Mouse (Mus musculus) right cerebral cortex, postnatal 36 days (tissue): ENCODE measurements around the gene Urod.

ENCODE experiments used
- DNase-seq, 2 experiments: peaks; one replicate each; pipeline ENCODE4 v3.0.0; 2022; ENCODE audit warnings: low spot score in 2 of 2, mixed read lengths in 1 of 2

Urod gene

GRCm38 (mm10) chr4:116993672-116994621 is at the start of gene Urod:
TSS of gene Urod (minus strand) at chr4:116994413.
- DNase-seq, result peak; percentile 92 to 93

- no peak for DNase-seq
Observed at GRCm38 (mm10) chr4:117041283-117041721, 47.1 kb upstream of the Urod start.

- DNase-seq, result no peak
Observed at GRCm38 (mm10) chr4:117040791-117041190, 46.6 kb upstream of the Urod start.

- peak in 1 of 2 experiments; percentile 30 for DNase-seq
Observed at GRCm38 (mm10) chr4:117039925-117040687, 45.9 kb upstream of the Urod start.

GRCm38 (mm10) chr4:117031105-117031504 is 36.9 kb upstream of the Urod start:
- no peak for DNase-seq

- no peak for DNase-seq
Observed at GRCm38 (mm10) chr4:117023469-117023868, 29.3 kb upstream of the Urod start.

GRCm38 (mm10) chr4:117019206-117020134 is 25.3 kb upstream of the Urod start, which contains the start of gene Eif2b3:
TSS of gene Eif2b3 (plus strand) at chr4:117019402.
- peak; percentile 86 to 87 for DNase-seq

GRCm38 (mm10) chr4:117018327-117018726 is 24.1 kb upstream of the Urod start:
- no peak for DNase-seq

- no peak for DNase-seq
Observed at GRCm38 (mm10) chr4:117017738-117018137, 23.5 kb upstream of the Urod start.

GRCm38 (mm10) chr4:117014901-117015415 is 20.7 kb upstream of the Urod start:
- DNase-seq, result no peak

GRCm38 (mm10) chr4:117013596-117013995 is 19.4 kb upstream of the Urod start:
- no peak for DNase-seq

- DNase-seq, result no peak
Observed at GRCm38 (mm10) chr4:117010231-117010630, 16.0 kb upstream of the Urod start.

- no peak for DNase-seq
Observed at GRCm38 (mm10) chr4:117007058-117007457, 12.8 kb upstream of the Urod start.

GRCm38 (mm10) chr4:117005611-117006400 is 11.6 kb upstream of the Urod start:
- no peak for DNase-seq

GRCm38 (mm10) chr4:117004649-117005048 is 10.4 kb upstream of the Urod start:
- no peak for DNase-seq

- peak in 1 of 2 experiments; percentile 55 for DNase-seq
Observed at GRCm38 (mm10) chr4:117002543-117003521, 8.6 kb upstream of the Urod start.

GRCm38 (mm10) chr4:117001957-117002356 is 7.7 kb upstream of the Urod start:
- no peak for DNase-seq

GRCm38 (mm10) chr4:116999513-117000154 is 5.4 kb upstream of the Urod start:
- no peak for DNase-seq

- no peak for DNase-seq
Observed at GRCm38 (mm10) chr4:116995798-116996135, 1.6 kb upstream of the Urod start.
